Mouse (Mus musculus): ENCODE measurements at regions not wholly inside any gene's neighbourhood (a gene's known extent, or its start where the extent isn't known, plus 50 kb on each side); places are given as distances from the start of the nearest gene placed in this dataset.
A peak's percentile ranks its signal among the peaks of the same experiment; 100 is the strongest.

DNA sequence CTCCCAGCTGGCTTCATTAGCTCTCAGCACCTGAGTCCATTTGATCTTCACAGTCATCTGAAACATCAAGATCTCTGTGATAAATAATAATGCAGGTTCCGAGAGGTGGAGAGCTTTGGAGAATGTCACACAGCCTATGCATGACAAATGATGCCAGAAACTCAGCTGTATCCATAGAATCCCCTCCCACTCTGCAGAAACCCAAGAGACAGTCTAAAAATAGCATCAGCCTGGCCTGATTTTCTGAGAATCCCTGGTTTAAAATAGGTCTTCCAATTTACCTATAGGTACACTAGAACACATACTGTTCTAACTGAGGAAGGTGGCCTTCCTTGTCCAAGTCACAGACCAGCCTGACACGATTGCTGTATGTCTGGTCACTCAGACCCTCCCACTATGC is 184.0 kb upstream of the B3gat1 start:
- DNase-seq (ENCODE audit: low spot score): no peak
- no peak for TF ChIP-seq CTCF (IDR thresholded peaks at IDR 0.05; ENCODE audit: low read depth)
- H3K9me3 ChIP-seq (ENCODE audit: low read length): no peaks in the 10 kb centered on the region
- no peak overlapping the region for H3K4me2 ChIP-seq (ENCODE audit: low read depth, low read length)
- WGBS: 78% methylated on average over 2 of the region's 2 CpGs
- H3K4me3 ChIP-seq (ENCODE audit: low read length): no peak overlapping the region
- H3K4me1 ChIP-seq (ENCODE audit: insufficient read depth, low read length): peaks cover 4% of the 10 kb centered on the region; the same call in 1 of the 2 replicates
- H3K27ac ChIP-seq: no peak overlapping the region
- ATAC-seq: peak; percentile 32; the same call in 1 of the 2 replicates
- no peaks in the 10 kb centered on the region for H3K36me3 ChIP-seq (ENCODE audit: insufficient read depth, low read length)
- H3K27me3 ChIP-seq (ENCODE audit: insufficient read depth, low read length): no peaks in the 10 kb centered on the region
- no peak overlapping the region for H3K9ac ChIP-seq (replicated peaks; ENCODE audit: low read length)

DNA sequence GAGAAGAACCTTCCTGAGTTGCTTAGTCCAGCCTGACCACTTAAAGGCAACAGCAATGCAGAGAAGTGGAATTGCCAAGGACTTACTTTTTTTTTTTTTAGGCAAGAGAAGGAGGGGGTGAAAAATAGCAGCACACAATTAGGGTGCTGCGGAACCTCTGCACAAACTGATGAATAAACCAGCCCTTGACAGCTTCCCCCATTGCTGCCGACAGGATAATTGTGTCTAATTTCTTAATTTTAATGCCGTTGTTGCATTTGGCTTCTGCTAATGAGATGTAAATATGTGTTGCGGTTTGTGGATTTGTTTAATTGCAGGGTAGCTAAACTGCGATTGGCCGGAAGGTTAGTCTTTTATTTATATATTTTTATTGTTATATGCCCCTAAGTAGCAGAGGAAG is 157.5 kb upstream of the B3gat1 start:
- H3K27ac ChIP-seq: no peak overlapping the region
- no peaks in the 10 kb centered on the region for H3K9me3 ChIP-seq (ENCODE audit: low read length)
- H3K4me2 ChIP-seq (ENCODE audit: low read depth, low read length): no peak overlapping the region
- H3K36me3 ChIP-seq (ENCODE audit: insufficient read depth, low read length): no peaks in the 10 kb centered on the region
- 84% methylated on average over 6 of the region's 6 CpGs for WGBS
- H3K4me3 ChIP-seq (ENCODE audit: low read length): no peak overlapping the region
- no peaks in the 10 kb centered on the region for H3K4me1 ChIP-seq (ENCODE audit: insufficient read depth, low read length)
- H3K27me3 ChIP-seq (ENCODE audit: insufficient read depth, low read length): no peaks in the 10 kb centered on the region
- no peak for ATAC-seq
- no peak for DNase-seq (ENCODE audit: low spot score)
- no peak for TF ChIP-seq CTCF (IDR thresholded peaks at IDR 0.05; ENCODE audit: low read depth)
- no peak overlapping the region for H3K9ac ChIP-seq (replicated peaks; ENCODE audit: low read length)

- ATAC-seq (no peak), DNase-seq (ENCODE audit: low spot score) (no peak)
- H3K9ac ChIP-seq (replicated peaks; ENCODE audit: low read length): no peak overlapping the region
- H3K4me1 ChIP-seq (ENCODE audit: insufficient read depth, low read length): no peaks in the 10 kb centered on the region
- no peak overlapping the region for H3K4me2 ChIP-seq (ENCODE audit: low read depth, low read length)
- no peak for TF ChIP-seq CTCF (IDR thresholded peaks at IDR 0.05; ENCODE audit: low read depth)
- no peaks in the 10 kb centered on the region for H3K9me3 ChIP-seq (ENCODE audit: low read length)
- no peaks in the 10 kb centered on the region for H3K36me3 ChIP-seq (ENCODE audit: insufficient read depth, low read length)
- no peak overlapping the region for H3K27ac ChIP-seq
- WGBS: 81% methylated on average over 1 of the region's 1 CpGs
- H3K4me3 ChIP-seq (ENCODE audit: low read length): no peak overlapping the region
- H3K27me3 ChIP-seq (ENCODE audit: insufficient read depth, low read length): no peaks in the 10 kb centered on the region
These were observed 131.5 kb upstream of the B3gat1 start for GRCm38 (mm10) chr9:26601979-26602378.

DNA sequence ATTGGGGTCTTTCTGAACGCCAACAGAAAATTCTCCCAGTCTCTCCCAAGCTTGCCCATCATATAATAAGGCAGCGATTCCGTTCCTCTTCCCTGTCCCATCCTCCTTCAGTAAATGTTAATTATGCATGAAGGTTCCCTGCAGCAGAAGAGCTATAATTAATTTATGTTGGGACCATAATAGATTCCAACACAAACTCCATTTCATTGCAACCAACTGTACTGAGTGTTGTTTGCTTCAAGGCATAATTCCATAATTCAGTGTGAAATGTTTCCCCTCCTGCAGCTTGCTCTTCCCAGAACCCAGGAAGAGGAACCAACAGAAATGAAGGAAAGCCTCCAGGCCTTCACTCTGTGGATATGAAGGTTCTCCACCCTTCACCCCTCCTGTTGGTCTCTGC is 129.0 kb upstream of the B3gat1 start:
- Histone ChIP-seq H3K9me3 (ENCODE audit: low read length) (no peaks in the 10 kb centered on the region), H3K4me3 (ENCODE audit: low read length) (no peak overlapping the region), H3K27me3 (ENCODE audit: insufficient read depth, low read length) (no peaks in the 10 kb centered on the region), H3K36me3 (ENCODE audit: insufficient read depth, low read length) (no peaks in the 10 kb centered on the region), H3K4me2 (ENCODE audit: low read depth, low read length) (no peak overlapping the region), H3K27ac (no peak overlapping the region), H3K9ac (replicated peaks; ENCODE audit: low read length) (no peak overlapping the region), H3K4me1 (ENCODE audit: insufficient read depth, low read length) (no peaks in the 10 kb centered on the region)
- ATAC-seq: no peak
- WGBS: 75% methylated on average over 3 of the region's 3 CpGs
- TF ChIP-seq CTCF (IDR thresholded peaks at IDR 0.05; ENCODE audit: low read depth): no peak
- no peak for DNase-seq (ENCODE audit: low spot score)

DNA sequence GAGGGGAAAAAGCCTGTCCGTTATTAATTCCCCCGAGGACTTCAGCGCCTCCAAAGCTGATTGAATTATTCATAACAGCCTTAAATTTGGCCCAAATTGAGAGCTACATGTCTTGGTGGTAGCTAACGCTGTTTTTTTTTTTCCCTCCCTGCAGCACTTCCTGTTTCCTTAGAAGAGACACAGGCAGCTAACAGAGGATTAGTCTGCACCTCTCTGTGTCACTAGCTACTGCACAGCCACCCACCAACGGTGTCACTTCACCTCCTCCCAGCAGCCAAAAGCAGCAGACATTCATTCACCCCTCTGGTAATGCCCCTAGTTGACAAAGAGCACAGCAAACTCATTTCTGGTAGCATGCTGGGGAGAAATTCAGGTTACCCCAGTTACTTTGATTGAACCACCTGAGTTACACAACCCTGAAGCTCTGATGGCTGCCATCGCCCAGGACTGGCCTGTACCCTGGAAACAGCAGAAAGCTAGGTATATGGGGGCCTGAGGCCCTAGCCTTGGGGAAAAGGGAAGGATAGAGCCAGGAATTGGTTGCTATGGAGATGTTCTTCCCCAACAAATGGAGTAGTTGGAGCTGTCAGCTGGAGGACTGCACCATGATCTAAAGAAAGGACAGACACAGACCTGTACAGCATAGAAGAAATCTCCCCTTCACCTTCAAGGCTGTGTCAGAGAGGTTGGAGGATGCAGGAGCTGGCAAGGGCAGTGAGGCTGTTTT is 121.7 kb upstream of the B3gat1 start:
- Histone ChIP-seq H3K4me3 (ENCODE audit: low read length) (no peak overlapping the region), H3K4me2 (ENCODE audit: low read depth, low read length) (no peak overlapping the region), H3K27ac (no peak overlapping the region), H3K4me1 (ENCODE audit: insufficient read depth, low read length) (0 out of 2 replicates have a peak, but pooled peaks cover 3% of the 10 kb centered on the region), H3K36me3 (ENCODE audit: insufficient read depth, low read length) (no peaks in the 10 kb centered on the region), H3K9ac (replicated peaks; ENCODE audit: low read length) (no peak overlapping the region), H3K27me3 (ENCODE audit: insufficient read depth, low read length) (no peaks in the 10 kb centered on the region), H3K9me3 (ENCODE audit: low read length) (no peaks in the 10 kb centered on the region)
- ATAC-seq (no peak; the same call in 1 of the 2 replicates), DNase-seq (ENCODE audit: low spot score) (no peak)
- WGBS: 48% methylated on average over 6 of the region's 6 CpGs
- TF ChIP-seq CTCF (IDR thresholded peaks at IDR 0.05; ENCODE audit: low read depth): no peak

GRCm38 (mm10) chr9:26622840-26623448 is 110.6 kb upstream of the B3gat1 start:
- H3K9ac ChIP-seq (replicated peaks; ENCODE audit: low read length): no peak overlapping the region
- no peak overlapping the region for H3K27ac ChIP-seq
- H3K4me2 ChIP-seq (ENCODE audit: low read depth, low read length): no peak overlapping the region
- TF ChIP-seq CTCF (IDR thresholded peaks at IDR 0.05; ENCODE audit: low read depth): no peak
- DNase-seq (ENCODE audit: low spot score) (peak; percentile 54), ATAC-seq (no peak)
- H3K4me1 ChIP-seq (ENCODE audit: insufficient read depth, low read length): no peaks in the 10 kb centered on the region
- WGBS: 44% methylated on average over 1 of the region's 1 CpGs
- no peaks in the 10 kb centered on the region for H3K9me3 ChIP-seq (ENCODE audit: low read length)
- H3K27me3 ChIP-seq (ENCODE audit: insufficient read depth, low read length): no peaks in the 10 kb centered on the region
- H3K36me3 ChIP-seq (ENCODE audit: insufficient read depth, low read length): no peaks in the 10 kb centered on the region
- H3K4me3 ChIP-seq (ENCODE audit: low read length): no peak overlapping the region
